Mouse (Mus musculus) kidney, embryonic 14.5 days (tissue): ENCODE data around the gene Zfand2a. TPM values are rescaled to one million over a fixed set of nuclear protein-coding genes. Genes with fewer than 3 reads are reported as not detected.

Experiments
- ATAC-seq: fragments of 200-750 bp; cut with Nextera tagmentation; 2 replicates; pipeline ENCODE4 v1.8.0; 2017; ENCODE audit warnings: moderate number of reproducible peaks, mild to moderate bottlenecking, moderate TSS enrichment, moderate library complexity; ENCODE audit not compliant: low FRiP score, low TSS enrichment
- H3K27ac ChIP-seq: fragments of 300-500 bp; sonication (generic); 2 replicates; pipeline ENCODE4 v1.5.1; 2014; ENCODE audit warnings: low read depth, mild to moderate bottlenecking, low read length, moderate library complexity, mixed read lengths
- H3K27me3 ChIP-seq: fragments of 300-500 bp; sonication (generic); 2 replicates; pipeline ENCODE4 v1.6.1; 2014; ENCODE audit warnings: mild to moderate bottlenecking, low read length; ENCODE audit not compliant: control insufficient read depth, insufficient read depth
- H3K36me3 ChIP-seq: fragments of 300-500 bp; sonication (generic); 2 replicates; pipeline ENCODE4 v1.6.1; 2014; ENCODE audit warnings: low read length, mixed read lengths; ENCODE audit not compliant: control insufficient read depth, insufficient read depth
- H3K4me1 ChIP-seq: fragments of 300-500 bp; sonication (generic); 2 replicates; pipeline ENCODE4 v1.6.1; 2014; ENCODE audit warnings: low read length, mixed read lengths; ENCODE audit not compliant: control insufficient read depth, insufficient read depth
- H3K4me2 ChIP-seq: fragments of 300-500 bp; sonication (generic); replicated peaks from 2 replicates; pipeline ENCODE4 v1.6.1; 2014; ENCODE audit warnings: low read depth, mild to moderate bottlenecking, low read length
- H3K4me3 ChIP-seq: fragments of 300-500 bp; sonication (generic); 2 replicates; pipeline ENCODE4 v1.5.1; 2014; ENCODE audit warnings: mild to moderate bottlenecking, low read length
- H3K9ac ChIP-seq: fragments of 300-500 bp; sonication (generic); 2 replicates; pipeline ENCODE4 v1.6.1; 2014; ENCODE audit warnings: low read depth, mild to moderate bottlenecking, low read length, moderate library complexity
- H3K9me3 ChIP-seq: fragments of 300-500 bp; sonication (generic); 2 replicates; pipeline ENCODE4 v1.6.1; 2016; ENCODE audit warnings: low read length; ENCODE audit not compliant: control insufficient read depth
- WGBS: fragments of 180-500 bp; shearing (Covaris S2); extraction: QIAGEN DNeasy Blood & Tissue Kit; methylation state at CpG from one replicate; pipeline ENCODE4 v1.1.7; 2014; 5-methylcytosine and 5-hydroxymethylcytosine counted together
- polyA plus RNA-seq: library from polyadenylated mRNA; unstranded; fragments of >200 nt; fragmentation: Nextera tagmentation; extraction: Ambion mirVana; gene quantifications from 2 replicates; pipeline ENCODE4 v1.2.1, GENCODE M21; 2014

Zfand2a gene
- polyA plus RNA-seq, 1 experiment from 2014 or later, result 6.8 TPM

- peaks cover 10% of the 10 kb centered on the region for H3K4me1 ChIP-seq
- H3K9ac ChIP-seq, result no peak overlapping the region
- WGBS, result 90% methylated on average over 8 of the region's 8 CpGs
- H3K4me2 ChIP-seq, result no peak overlapping the region
- H3K36me3 ChIP-seq, result peaks cover 18% of the 10 kb centered on the region; the same call in 1 of the 2 replicates
- no peak overlapping the region for H3K27ac ChIP-seq
- no peak overlapping the region for H3K4me3 ChIP-seq
- ATAC-seq, result no peak
- no peaks in the 10 kb centered on the region for H3K9me3 ChIP-seq
- H3K27me3 ChIP-seq, result no peaks in the 10 kb centered on the region
Observed at GRCm38 (mm10) chr5:139457241-139457640, 27.1 kb downstream of the Zfand2a start.

GRCm38 (mm10) chr5:139455166-139455565, 29.2 kb downstream of the Zfand2a start:
- Histone ChIP-seq H3K4me3 (no peak overlapping the region), H3K4me1 (peaks cover 7% of the 10 kb centered on the region), H3K27me3 (no peaks in the 10 kb centered on the region), H3K27ac (no peak overlapping the region), H3K9ac (no peak overlapping the region), H3K9me3 (no peaks in the 10 kb centered on the region), H3K36me3 (peaks cover 19% of the 10 kb centered on the region; the same call in 1 of the 2 replicates), H3K4me2 (no peak overlapping the region)
- WGBS, result 90% methylated on average over 12 of the region's 12 CpGs
- no peak for ATAC-seq

- no peak for ATAC-seq
- 88% methylated on average over 10 of the region's 10 CpGs for WGBS
- H3K36me3 ChIP-seq, result peaks cover 19% of the 10 kb centered on the region; the same call in 1 of the 2 replicates
- no peaks in the 10 kb centered on the region; the same call in none of the 2 replicates for H3K4me1 ChIP-seq
- H3K4me3 ChIP-seq, result no peak overlapping the region
- H3K27ac ChIP-seq, result no peak overlapping the region
- no peak overlapping the region for H3K9ac ChIP-seq
- no peaks in the 10 kb centered on the region for H3K27me3 ChIP-seq
- H3K9me3 ChIP-seq, result no peaks in the 10 kb centered on the region
- H3K4me2 ChIP-seq, result no peak overlapping the region
Observed at GRCm38 (mm10) chr5:139453031-139453430, 31.3 kb downstream of the Zfand2a start.

GRCm38 (mm10) chr5:139449926-139450325, 34.4 kb downstream of the Zfand2a start:
- WGBS, result 25% methylated on average over 4 of the region's 4 CpGs
- H3K9ac ChIP-seq, result no peak overlapping the region
- H3K4me2 ChIP-seq, result no peak overlapping the region
- peak; percentile 69 for ATAC-seq
- H3K4me1 ChIP-seq, result peaks cover 2% of the 10 kb centered on the region
- no peaks in the 10 kb centered on the region for H3K9me3 ChIP-seq
- H3K27ac ChIP-seq, result peak overlapping the region; percentile 3; the same call in 1 of the 2 replicates
- no peaks in the 10 kb centered on the region for H3K27me3 ChIP-seq
- no peak overlapping the region for H3K4me3 ChIP-seq
- peaks cover 16% of the 10 kb centered on the region; the same call in 1 of the 2 replicates for H3K36me3 ChIP-seq

GRCm38 (mm10) chr5:139449161-139449791, 35.1 kb downstream of the Zfand2a start:
- Histone ChIP-seq H3K36me3 (peaks cover 15% of the 10 kb centered on the region; the same call in 1 of the 2 replicates), H3K4me1 (peaks cover 2% of the 10 kb centered on the region), H3K4me3 (no peak overlapping the region), H3K27me3 (no peaks in the 10 kb centered on the region), H3K9me3 (no peaks in the 10 kb centered on the region), H3K4me2 (no peak overlapping the region), H3K9ac (no peak overlapping the region), H3K27ac (peak overlapping the region; percentile 3; the same call in 1 of the 2 replicates)
- ATAC-seq, result peak; percentile 36; the same call in 1 of the 2 replicates
- WGBS, result 40% methylated on average over 5 of the region's 5 CpGs

GRCm38 (mm10) chr5:139448025-139448424, 36.3 kb downstream of the Zfand2a start:
- Histone ChIP-seq H3K27me3 (no peaks in the 10 kb centered on the region), H3K36me3 (peaks cover 8% of the 10 kb centered on the region; the same call in 1 of the 2 replicates), H3K9me3 (no peaks in the 10 kb centered on the region), H3K4me1 (peaks cover 4% of the 10 kb centered on the region), H3K4me3 (no peak overlapping the region), H3K27ac (peak overlapping the region; percentile 42; the same call in 1 of the 2 replicates), H3K9ac (no peak overlapping the region), H3K4me2 (no peak overlapping the region)
- WGBS, result 25% methylated on average over 6 of the region's 6 CpGs
- peak; percentile 55 for ATAC-seq

- Histone ChIP-seq H3K9ac (no peak overlapping the region), H3K36me3 (no peaks in the 10 kb centered on the region), H3K27me3 (no peaks in the 10 kb centered on the region), H3K4me1 (peaks cover 10% of the 10 kb centered on the region), H3K4me3 (no peak overlapping the region), H3K27ac (no peak overlapping the region), H3K9me3 (no peaks in the 10 kb centered on the region), H3K4me2 (no peak overlapping the region)
- 91% methylated on average over 8 of the region's 8 CpGs for WGBS
- no peak for ATAC-seq
Observed at GRCm38 (mm10) chr5:139445258-139445657, 39.1 kb downstream of the Zfand2a start.

- H3K9me3 ChIP-seq, result no peaks in the 10 kb centered on the region
- no peaks in the 10 kb centered on the region for H3K36me3 ChIP-seq
- no peak overlapping the region for H3K4me2 ChIP-seq
- H3K4me3 ChIP-seq, result no peak overlapping the region
- H3K27ac ChIP-seq, result no peak overlapping the region
- 60% methylated on average over 4 of the region's 4 CpGs for WGBS
- H3K27me3 ChIP-seq, result no peaks in the 10 kb centered on the region
- H3K9ac ChIP-seq, result no peak overlapping the region
- peaks cover 10% of the 10 kb centered on the region; the same call in 1 of the 2 replicates for H3K4me1 ChIP-seq
- no peak for ATAC-seq
Observed at GRCm38 (mm10) chr5:139442962-139443361, 41.4 kb downstream of the Zfand2a start.

GRCm38 (mm10) chr5:139442428-139442827, 41.9 kb downstream of the Zfand2a start:
- no peak overlapping the region for H3K4me3 ChIP-seq
- H3K9me3 ChIP-seq, result no peaks in the 10 kb centered on the region
- H3K4me1 ChIP-seq, result peaks cover 10% of the 10 kb centered on the region; the same call in 1 of the 2 replicates
- no peak overlapping the region for H3K4me2 ChIP-seq
- WGBS, result 72% methylated on average over 12 of the region's 12 CpGs
- no peak for ATAC-seq
- H3K27me3 ChIP-seq, result no peaks in the 10 kb centered on the region
- no peak overlapping the region for H3K9ac ChIP-seq
- no peak overlapping the region for H3K27ac ChIP-seq
- H3K36me3 ChIP-seq, result no peaks in the 10 kb centered on the region
